Mouse (Mus musculus): ENCODE measurements around the gene Kbtbd12. TPM values are rescaled to one million over a fixed set of nuclear protein-coding genes. Genes with fewer than 3 reads are reported as not detected.

The Kbtbd12 gene
- polyA plus RNA-seq, 1 experiment from 2014 or later: 1.3 TPM

- no peak overlapping the region for H3K4me3 ChIP-seq (ENCODE audit: low read depth, low read length)
- H3K9ac ChIP-seq (replicated peaks): no peak overlapping the region
- H3K27ac ChIP-seq (ENCODE audit: low read depth): no peak overlapping the region
- DNase-seq (no peak), ATAC-seq (no peak)
- H3K4me1 ChIP-seq (ENCODE audit: insufficient read depth): no peaks in the 10 kb centered on the region
- WGBS (ENCODE audit: insufficient replicate concordance): 79% methylated on average over 4 of the region's 4 CpGs
- TF ChIP-seq EP300 (IDR thresholded peaks at IDR 0.05; ENCODE audit: low read depth) (no peak), CTCF (IDR thresholded peaks at IDR 0.05; ENCODE audit: low read depth) (no peak)
- H3K4me2 ChIP-seq (ENCODE audit: low read depth, low read length): no peak overlapping the region
- H3K36me3 ChIP-seq (replicated peaks; ENCODE audit: insufficient read depth, low read length): no peaks in the 10 kb centered on the region
- H3K27me3 ChIP-seq (ENCODE audit: insufficient read depth, low read length): no peaks in the 10 kb centered on the region
- no peaks in the 10 kb centered on the region for H3K9me3 ChIP-seq (ENCODE audit: low read length)
These were observed 47.5 kb downstream of the Kbtbd12 start for GRCm38 (mm10) chr6:88590231-88590630.

- Histone ChIP-seq H3K9me3 (ENCODE audit: low read length) (no peaks in the 10 kb centered on the region), H3K27me3 (ENCODE audit: insufficient read depth, low read length) (no peaks in the 10 kb centered on the region), H3K4me3 (ENCODE audit: low read depth, low read length) (no peak overlapping the region), H3K4me1 (ENCODE audit: insufficient read depth) (no peaks in the 10 kb centered on the region), H3K36me3 (replicated peaks; ENCODE audit: insufficient read depth, low read length) (no peaks in the 10 kb centered on the region), H3K4me2 (ENCODE audit: low read depth, low read length) (no peak overlapping the region), H3K9ac (replicated peaks) (no peak overlapping the region), H3K27ac (ENCODE audit: low read depth) (no peak overlapping the region)
- DNase-seq: peak; percentile 36
- 24% methylated on average over 5 of the region's 5 CpGs for WGBS (ENCODE audit: insufficient replicate concordance)
- 0 out of 2 replicates have a peak, but pooled peaks have one; percentile 43 for ATAC-seq
- TF ChIP-seq EP300 (IDR thresholded peaks at IDR 0.05; ENCODE audit: low read depth) (no peak), CTCF (IDR thresholded peaks at IDR 0.05; ENCODE audit: low read depth) (peak; percentile 77)
These were observed 48.2 kb downstream of the Kbtbd12 start for GRCm38 (mm10) chr6:88589517-88589916.

- ATAC-seq: no peak
- no peak overlapping the region for H3K9ac ChIP-seq (replicated peaks)
- 81% methylated on average over 7 of the region's 7 CpGs for WGBS (ENCODE audit: insufficient replicate concordance)
- DNase-seq: no peak
- H3K4me3 ChIP-seq (ENCODE audit: low read depth, low read length): no peak overlapping the region
- H3K9me3 ChIP-seq (ENCODE audit: low read length): no peaks in the 10 kb centered on the region
- no peaks in the 10 kb centered on the region for H3K27me3 ChIP-seq (ENCODE audit: insufficient read depth, low read length)
- no peak for TF ChIP-seq CTCF (IDR thresholded peaks at IDR 0.05; ENCODE audit: low read depth)
- no peak for TF ChIP-seq EP300 (IDR thresholded peaks at IDR 0.05; ENCODE audit: low read depth)
- no peak overlapping the region for H3K4me2 ChIP-seq (ENCODE audit: low read depth, low read length)
- H3K36me3 ChIP-seq (replicated peaks; ENCODE audit: insufficient read depth, low read length): no peaks in the 10 kb centered on the region
- H3K27ac ChIP-seq (ENCODE audit: low read depth): no peak overlapping the region
- H3K4me1 ChIP-seq (ENCODE audit: insufficient read depth): no peaks in the 10 kb centered on the region
These were observed 49.0 kb downstream of the Kbtbd12 start for GRCm38 (mm10) chr6:88588581-88589256.

- Histone ChIP-seq H3K36me3 (replicated peaks; ENCODE audit: insufficient read depth, low read length) (no peaks in the 10 kb centered on the region), H3K27ac (ENCODE audit: low read depth) (no peak overlapping the region), H3K4me1 (ENCODE audit: insufficient read depth) (no peaks in the 10 kb centered on the region), H3K9ac (replicated peaks) (no peak overlapping the region), H3K9me3 (ENCODE audit: low read length) (no peaks in the 10 kb centered on the region), H3K27me3 (ENCODE audit: insufficient read depth, low read length) (no peaks in the 10 kb centered on the region), H3K4me2 (ENCODE audit: low read depth, low read length) (no peak overlapping the region), H3K4me3 (ENCODE audit: low read depth, low read length) (no peak overlapping the region)
- WGBS (ENCODE audit: insufficient replicate concordance): 74% methylated on average over 3 of the region's 3 CpGs
- ATAC-seq (no peak), DNase-seq (no peak)
- TF ChIP-seq EP300 (IDR thresholded peaks at IDR 0.05; ENCODE audit: low read depth): no peak
- no peak for TF ChIP-seq CTCF (IDR thresholded peaks at IDR 0.05; ENCODE audit: low read depth)
These were observed 50.7 kb downstream of the Kbtbd12 start for GRCm38 (mm10) chr6:88587091-88587490.

GRCm38 (mm10) chr6:88583950-88584349 lies 53.8 kb downstream of the Kbtbd12 start:
- Histone ChIP-seq H3K27ac (ENCODE audit: low read depth) (no peak overlapping the region), H3K4me1 (ENCODE audit: insufficient read depth) (no peaks in the 10 kb centered on the region), H3K9ac (replicated peaks) (no peak overlapping the region), H3K9me3 (ENCODE audit: low read length) (no peaks in the 10 kb centered on the region), H3K36me3 (replicated peaks; ENCODE audit: insufficient read depth, low read length) (no peaks in the 10 kb centered on the region), H3K4me3 (ENCODE audit: low read depth, low read length) (no peak overlapping the region), H3K27me3 (ENCODE audit: insufficient read depth, low read length) (no peaks in the 10 kb centered on the region), H3K4me2 (ENCODE audit: low read depth, low read length) (no peak overlapping the region)
- WGBS (ENCODE audit: insufficient replicate concordance): 59% methylated on average over 4 of the region's 4 CpGs
- DNase-seq: no peak
- TF ChIP-seq EP300 (IDR thresholded peaks at IDR 0.05; ENCODE audit: low read depth) (no peak), CTCF (IDR thresholded peaks at IDR 0.05; ENCODE audit: low read depth) (no peak)
- no peak for ATAC-seq

GRCm38 (mm10) chr6:88576495-88576894 lies 61.3 kb downstream of the Kbtbd12 start:
- no peak overlapping the region for H3K4me3 ChIP-seq (ENCODE audit: low read depth, low read length)
- no peaks in the 10 kb centered on the region for H3K27me3 ChIP-seq (ENCODE audit: insufficient read depth, low read length)
- H3K9me3 ChIP-seq (ENCODE audit: low read length): no peaks in the 10 kb centered on the region
- 81% methylated on average over 11 of the region's 11 CpGs for WGBS (ENCODE audit: insufficient replicate concordance)
- no peak overlapping the region for H3K9ac ChIP-seq (replicated peaks)
- H3K4me2 ChIP-seq (ENCODE audit: low read depth, low read length): no peak overlapping the region
- ATAC-seq (no peak), DNase-seq (no peak)
- H3K4me1 ChIP-seq (ENCODE audit: insufficient read depth): no peaks in the 10 kb centered on the region
- no peaks in the 10 kb centered on the region for H3K36me3 ChIP-seq (replicated peaks; ENCODE audit: insufficient read depth, low read length)
- no peak overlapping the region for H3K27ac ChIP-seq (ENCODE audit: low read depth)
- no peak for TF ChIP-seq CTCF (IDR thresholded peaks at IDR 0.05; ENCODE audit: low read depth)
- TF ChIP-seq EP300 (IDR thresholded peaks at IDR 0.05; ENCODE audit: low read depth): no peak
